Mouse (Mus musculus) forebrain, embryonic 11.5 days (tissue): ENCODE data around the gene Aldh18a1. TPM values are rescaled to one million over a fixed set of nuclear protein-coding genes. Genes with fewer than 3 reads are reported as not detected.
"Not testable (repeated sequence)": the region's sequence is repeated elsewhere in the genome, so short reads cannot be mapped to it uniquely, and the experiment has no call there.

Experiments used
- ATAC-seq: fragments of 200-750 bp; cut with Nextera tagmentation; replicated peaks from 2 replicates; pipeline ENCODE4 v1.8.0; 2017; ENCODE audit warnings: moderate TSS enrichment; ENCODE audit not compliant: low FRiP score
- DNase-seq: peaks from one replicate; pipeline ENCODE4 v3.0.0-alpha.2; 2017; ENCODE audit warnings: low spot score
- H3K27ac ChIP-seq: fragments of 300-500 bp; sonication (generic); 2 replicates; pipeline ENCODE4 v1.5.1; 2014; ENCODE audit warnings: low read depth, low read length
- H3K27me3 ChIP-seq: fragments of 300-500 bp; sonication (generic); 2 replicates; pipeline ENCODE4 v1.6.1; 2014; ENCODE audit warnings: mild to moderate bottlenecking, low read length, mixed read lengths; ENCODE audit not compliant: control insufficient read depth, insufficient read depth
- H3K36me3 ChIP-seq: fragments of 300-500 bp; sonication (generic); 2 replicates; pipeline ENCODE4 v1.6.1; 2014; ENCODE audit warnings: mild to moderate bottlenecking, low read length, moderate library complexity, mixed read lengths; ENCODE audit not compliant: control insufficient read depth, insufficient read depth
- H3K4me1 ChIP-seq: fragments of 300-500 bp; sonication (generic); replicated peaks from 2 replicates; pipeline ENCODE4 v1.6.1; 2014; ENCODE audit warnings: low read length, mixed read lengths; ENCODE audit not compliant: control insufficient read depth, insufficient read depth
- H3K4me2 ChIP-seq: fragments of 300-500 bp; sonication (generic); 2 replicates; pipeline ENCODE4 v1.6.1; 2014; ENCODE audit warnings: low read depth, mild to moderate bottlenecking, low read length, moderate library complexity, mixed read lengths; ENCODE audit not compliant: severe bottlenecking
- H3K4me3 ChIP-seq: fragments of 300-500 bp; sonication (generic); 2 replicates; pipeline ENCODE4 v1.5.1; 2014; ENCODE audit warnings: low read depth, low read length
- H3K9ac ChIP-seq: fragments of 300-500 bp; sonication (generic); 2 replicates; pipeline ENCODE4 v1.6.1; 2014; ENCODE audit warnings: low read length
- H3K9me3 ChIP-seq: fragments of 300-500 bp; sonication (generic); 2 replicates; pipeline ENCODE4 v1.6.1; 2016; ENCODE audit warnings: low read length, mixed read lengths; ENCODE audit not compliant: control insufficient read depth
- WGBS: fragments of 180-500 bp; shearing (Covaris S2); extraction: QIAGEN DNeasy Blood & Tissue Kit; methylation state at CpG from one replicate; pipeline ENCODE4 v1.1.7; 2014; 5-methylcytosine and 5-hydroxymethylcytosine counted together
- polyA plus RNA-seq: library from polyadenylated mRNA; unstranded; fragments of >200 nt; fragmentation: Nextera tagmentation; extraction: Ambion mirVana; gene quantifications from 2 replicates; pipeline ENCODE4 v1.2.1, GENCODE M21; 2014

Gene Aldh18a1
- polyA plus RNA-seq, 1 experiment from 2014 or later, result 109 TPM

DNA sequence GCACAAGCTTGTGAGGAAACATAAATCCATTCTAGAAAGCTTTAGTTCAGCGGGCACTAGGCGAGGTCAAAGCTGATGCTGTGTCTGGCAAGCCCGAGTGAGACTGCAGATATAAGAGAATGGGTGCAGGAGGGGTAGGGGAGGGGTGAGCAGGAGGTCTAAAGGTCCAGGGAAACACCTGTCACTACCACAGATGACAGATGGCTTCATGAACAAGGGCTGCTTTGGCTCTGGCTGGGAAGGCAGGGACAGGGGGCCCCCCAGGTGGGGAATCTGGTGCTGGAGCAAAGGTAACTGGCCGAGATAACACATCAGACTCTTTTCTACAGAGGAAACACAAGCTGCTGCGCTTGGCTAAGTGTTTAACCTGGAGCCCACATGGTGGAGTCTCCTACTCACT lies 12.8 kb downstream of the Aldh18a1 start:
- 85% methylated on average over 5 of the region's 5 CpGs for WGBS
- Histone ChIP-seq H3K9me3 (peaks cover 3% of the 10 kb centered on the region; the same call in 1 of the 2 replicates), H3K9ac (no peak overlapping the region), H3K27ac (no peak overlapping the region), H3K4me2 (no peak overlapping the region), H3K27me3 (no peaks in the 10 kb centered on the region), H3K4me3 (no peak overlapping the region), H3K4me1 (no peaks in the 10 kb centered on the region), H3K36me3 (peaks cover 17% of the 10 kb centered on the region)
- ATAC-seq (no peak), DNase-seq (no peak)

DNA sequence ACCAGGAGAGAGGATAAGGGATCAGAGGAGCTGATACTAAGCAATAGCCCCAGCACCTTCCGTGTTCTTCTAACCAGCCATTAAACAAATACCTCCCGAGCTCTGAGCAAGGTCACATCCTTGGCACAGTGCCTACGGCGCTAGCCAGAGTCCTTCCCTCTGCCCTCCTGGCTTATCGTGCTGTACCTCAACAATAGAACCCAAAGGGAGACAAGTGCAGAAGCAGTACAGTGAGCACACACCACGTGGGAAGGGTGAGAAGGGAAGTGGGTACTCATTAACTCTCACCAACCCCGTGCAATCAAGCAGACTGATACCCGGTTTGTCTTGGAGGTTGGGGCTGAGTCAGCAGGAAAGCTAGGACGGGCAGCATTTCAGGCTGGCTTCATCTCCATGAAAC lies 17.5 kb downstream of the Aldh18a1 start:
- Histone ChIP-seq H3K27me3 (no peaks in the 10 kb centered on the region), H3K36me3 (peaks cover 31% of the 10 kb centered on the region), H3K27ac (no peak overlapping the region), H3K9ac (no peak overlapping the region), H3K4me2 (no peak overlapping the region), H3K9me3 (peaks cover 5% of the 10 kb centered on the region; the same call in 1 of the 2 replicates), H3K4me3 (no peak overlapping the region), H3K4me1 (no peaks in the 10 kb centered on the region)
- DNase-seq (no peak), ATAC-seq (no peak)
- WGBS, result 95% methylated on average over 9 of the region's 9 CpGs

DNA sequence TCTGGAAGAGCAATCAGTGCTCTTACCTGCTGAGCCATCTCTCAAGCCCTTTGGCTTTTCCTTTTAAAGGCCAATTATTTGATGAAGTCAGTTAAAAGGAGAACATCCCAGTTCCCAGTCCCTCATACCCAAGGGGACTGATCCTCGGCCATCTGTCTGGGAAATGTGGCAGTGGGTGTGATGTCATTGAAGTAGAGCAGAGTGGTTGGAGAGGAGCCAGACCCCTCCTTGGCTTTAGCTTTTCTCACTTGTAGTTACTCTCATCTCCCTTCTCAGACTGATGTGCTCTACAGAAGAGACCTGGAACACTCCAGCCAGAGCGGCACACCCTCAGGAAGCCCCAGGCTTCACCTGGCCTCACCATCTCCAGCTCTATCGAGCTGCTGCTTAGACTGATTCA lies 20.6 kb downstream of the Aldh18a1 start:
- Histone ChIP-seq H3K36me3 (peaks cover 33% of the 10 kb centered on the region), H3K27me3 (no peaks in the 10 kb centered on the region), H3K4me3 (no peak overlapping the region), H3K9ac (no peak overlapping the region), H3K27ac (no peak overlapping the region), H3K4me1 (no peaks in the 10 kb centered on the region), H3K9me3 (peaks cover 5% of the 10 kb centered on the region; the same call in 1 of the 2 replicates), H3K4me2 (no peak overlapping the region)
- ATAC-seq (no peak), DNase-seq (no peak)
- WGBS, result 94% methylated on average over 3 of the region's 3 CpGs

DNA sequence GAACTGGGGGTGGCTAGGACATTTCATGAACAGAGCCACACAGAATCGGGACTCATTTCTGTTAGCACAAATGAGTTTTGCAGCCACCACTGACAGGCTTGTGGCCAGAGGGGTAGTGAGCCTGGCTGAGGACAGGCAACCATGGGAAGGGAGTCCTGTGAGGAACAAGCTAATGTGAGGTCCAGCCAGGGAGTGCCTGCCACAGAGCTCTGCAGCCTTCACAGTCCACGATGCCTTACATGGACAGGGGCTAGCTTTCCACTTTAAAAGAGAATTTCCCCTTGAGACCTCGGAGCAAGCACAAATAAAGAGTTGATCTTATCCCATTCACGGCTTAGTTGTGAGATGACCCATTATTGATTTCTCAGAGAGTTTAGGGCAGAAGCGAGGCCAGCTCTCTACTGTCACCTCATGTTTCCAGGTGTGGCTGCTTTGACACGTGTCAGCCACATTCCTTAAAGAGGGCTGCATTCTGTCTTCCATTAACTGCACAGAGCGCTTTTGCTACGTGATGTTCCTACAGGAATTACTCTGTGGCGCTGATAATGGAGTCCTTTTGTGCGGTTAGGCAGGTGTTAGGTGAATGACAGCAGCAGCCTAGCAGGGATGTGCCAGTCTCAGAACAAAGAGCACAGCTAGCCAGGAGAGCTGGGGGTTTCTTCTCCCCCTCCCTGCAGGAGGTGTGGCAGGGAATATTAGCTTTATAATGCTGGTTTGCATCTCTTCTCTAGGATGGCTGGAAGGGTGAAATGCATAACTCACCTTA lies 24.2 kb downstream of the Aldh18a1 start:
- Histone ChIP-seq H3K4me3 (no peak overlapping the region), H3K27me3 (no peaks in the 10 kb centered on the region), H3K4me2 (no peak overlapping the region), H3K36me3 (peaks cover 17% of the 10 kb centered on the region), H3K4me1 (no peaks in the 10 kb centered on the region), H3K27ac (no peak overlapping the region), H3K9me3 (no peaks in the 10 kb centered on the region), H3K9ac (no peak overlapping the region)
- ATAC-seq, result no peak
- DNase-seq, result no peak
- WGBS, result 90% methylated on average over 10 of the region's 10 CpGs

DNA sequence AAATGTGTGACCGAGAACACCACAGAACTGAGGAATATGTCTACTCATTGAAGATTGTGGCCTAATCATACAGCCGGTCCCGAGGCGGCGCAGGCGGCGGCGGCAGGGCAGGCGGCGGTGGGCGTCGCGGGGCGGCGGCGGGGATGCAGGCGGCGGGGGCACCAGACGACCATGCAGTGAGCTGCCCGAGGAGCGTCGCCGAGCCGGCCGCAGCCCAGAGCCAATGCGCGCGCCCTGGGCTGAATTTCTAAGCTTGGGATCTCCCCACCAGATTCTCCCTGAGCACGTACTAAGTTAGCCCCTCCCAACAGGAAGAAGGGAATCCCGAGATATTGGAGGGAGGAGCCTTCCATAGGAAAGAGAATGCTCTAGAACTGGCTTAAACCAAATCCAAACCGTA lies 26.7 kb downstream of the Aldh18a1 start:
- H3K27me3 ChIP-seq, H3K9me3 ChIP-seq, H3K4me3 ChIP-seq, DNase-seq, H3K27ac ChIP-seq, H3K9ac ChIP-seq, H3K4me1 ChIP-seq, H3K4me2 ChIP-seq: not testable (repeated sequence)
- peaks cover 16% of the 10 kb centered on the region for H3K36me3 ChIP-seq
- ATAC-seq, result peak; percentile 79
- 66% methylated on average over 12 of the region's 31 CpGs for WGBS

DNA sequence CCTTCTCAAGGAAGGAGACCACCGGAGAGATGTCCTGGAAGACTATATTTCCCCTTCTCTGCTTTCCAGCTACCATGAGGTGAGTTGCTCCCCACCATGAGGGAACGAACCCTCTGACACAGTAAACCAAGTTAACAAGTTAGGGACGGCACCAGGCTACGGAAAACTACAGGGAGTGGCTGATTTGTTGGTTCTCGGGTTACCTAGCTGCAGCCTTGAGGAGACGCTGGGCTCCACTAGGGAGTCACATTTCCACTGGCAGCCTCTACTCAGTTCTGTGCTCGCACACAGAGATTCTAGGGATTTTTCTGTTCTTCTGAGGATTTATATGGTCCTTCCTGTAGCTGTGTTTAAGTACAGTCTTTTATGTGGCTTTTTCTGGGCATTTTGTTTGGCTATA lies 32.2 kb downstream of the Aldh18a1 start:
- no peak overlapping the region for H3K9ac ChIP-seq
- no peaks in the 10 kb centered on the region for H3K4me1 ChIP-seq
- no peak overlapping the region for H3K4me3 ChIP-seq
- DNase-seq (no peak), ATAC-seq (no peak)
- peaks cover 18% of the 10 kb centered on the region for H3K36me3 ChIP-seq
- WGBS, result 90% methylated on average over 7 of the region's 7 CpGs
- no peaks in the 10 kb centered on the region for H3K27me3 ChIP-seq
- no peak overlapping the region for H3K27ac ChIP-seq
- no peak overlapping the region for H3K4me2 ChIP-seq
- no peaks in the 10 kb centered on the region for H3K9me3 ChIP-seq

DNA sequence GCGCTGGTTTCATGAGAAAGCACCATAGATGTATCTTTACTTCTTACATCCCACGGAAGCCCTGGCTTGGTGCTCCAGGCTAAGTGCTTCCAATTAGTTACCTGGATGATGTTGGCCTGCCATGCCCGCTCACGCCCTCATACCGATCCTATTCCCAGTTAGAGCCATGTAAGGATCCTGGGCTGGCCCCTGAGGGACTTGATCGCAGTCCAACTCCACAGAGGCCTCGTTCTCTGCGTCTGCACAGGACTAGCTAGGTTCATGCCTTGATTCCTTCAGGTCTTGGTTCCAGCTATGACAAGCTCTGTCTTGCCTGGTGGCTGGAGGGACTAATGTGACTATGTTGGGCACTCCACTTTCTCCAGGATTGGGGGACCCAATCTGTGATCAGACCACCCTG lies 33.1 kb downstream of the Aldh18a1 start:
- no peak overlapping the region for H3K4me3 ChIP-seq
- DNase-seq (no peak), ATAC-seq (no peak)
- H3K9me3 ChIP-seq, result no peaks in the 10 kb centered on the region
- H3K4me1 ChIP-seq, result no peaks in the 10 kb centered on the region
- no peaks in the 10 kb centered on the region for H3K27me3 ChIP-seq
- no peak overlapping the region for H3K27ac ChIP-seq
- H3K36me3 ChIP-seq, result peaks cover 18% of the 10 kb centered on the region
- H3K4me2 ChIP-seq, result no peak overlapping the region
- WGBS, result 95% methylated on average over 8 of the region's 8 CpGs
- no peak overlapping the region for H3K9ac ChIP-seq

DNA sequence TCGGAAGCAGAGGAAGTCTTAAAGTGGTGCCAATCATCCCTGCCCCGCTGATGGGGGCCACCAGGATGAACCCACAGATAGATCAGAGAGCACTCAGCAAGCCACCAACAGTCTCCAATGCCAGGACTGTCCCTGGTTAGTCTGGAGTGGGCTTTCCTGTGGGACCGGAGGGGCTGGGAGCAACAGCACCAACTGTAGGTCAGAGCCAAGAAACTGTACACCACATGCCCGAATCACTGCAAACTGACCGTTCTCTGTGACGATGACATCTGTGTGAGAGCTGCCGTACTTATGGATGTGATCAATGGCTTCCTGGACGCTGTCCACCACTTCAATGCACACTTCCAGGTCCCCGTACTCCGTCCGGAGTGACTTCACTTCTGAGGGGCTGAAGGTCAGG lies 33.9 kb downstream of the Aldh18a1 start:
- Histone ChIP-seq H3K36me3 (peaks cover 18% of the 10 kb centered on the region), H3K9ac (no peak overlapping the region), H3K4me1 (no peaks in the 10 kb centered on the region), H3K27me3 (no peaks in the 10 kb centered on the region), H3K4me2 (no peak overlapping the region), H3K9me3 (no peaks in the 10 kb centered on the region), H3K27ac (no peak overlapping the region), H3K4me3 (no peak overlapping the region)
- WGBS, result 93% methylated on average over 11 of the region's 11 CpGs
- ATAC-seq (no peak), DNase-seq (no peak)

DNA sequence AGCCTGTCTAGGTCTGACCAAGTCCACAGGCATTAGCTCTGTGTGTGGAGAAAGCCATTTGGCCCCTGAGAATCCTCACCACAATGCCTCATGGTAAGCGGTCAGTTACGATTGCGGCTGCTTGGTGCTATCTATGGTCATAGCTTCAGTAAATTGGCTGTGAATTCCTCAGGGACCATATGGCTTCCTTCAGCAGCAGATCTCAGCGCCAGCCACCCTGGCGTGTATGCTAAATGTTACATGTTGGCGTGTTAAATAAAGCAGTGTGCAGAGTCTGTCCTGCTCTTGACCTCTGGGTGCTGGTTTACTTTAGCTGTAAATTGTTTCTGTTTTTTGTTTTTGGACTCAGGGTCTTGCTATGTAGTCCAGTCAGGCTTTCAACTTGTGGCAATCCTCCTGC lies 34.4 kb downstream of the Aldh18a1 start:
- Histone ChIP-seq H3K9ac (no peak overlapping the region), H3K27me3 (no peaks in the 10 kb centered on the region), H3K4me2 (no peak overlapping the region), H3K4me3 (no peak overlapping the region), H3K27ac (no peak overlapping the region), H3K9me3 (no peaks in the 10 kb centered on the region), H3K4me1 (no peaks in the 10 kb centered on the region), H3K36me3 (peaks cover 18% of the 10 kb centered on the region)
- DNase-seq (no peak), ATAC-seq (no peak)
- WGBS, result over 99% methylated on average over 6 of the region's 6 CpGs
